Mouse (Mus musculus) G1E (cell line): ENCODE measurements around the gene Tpgs1. TPM values are rescaled to one million over a fixed set of nuclear protein-coding genes. Genes with fewer than 3 reads are reported as not detected.

Experiments
- ATAC-seq: 2 replicates; pipeline ENCODE4 v1.8.0; 2016; ENCODE audit warnings: mild to moderate bottlenecking; ENCODE audit not compliant: insufficient number of reproducible peaks, poor library complexity, low FRiP score, severe bottlenecking; ENCODE audit errors: extremely low read depth
- DNase-seq: peaks from one replicate; pipeline ENCODE4 v3.0.0; 2012; ENCODE audit warnings: low spot score
- H3K27me3 ChIP-seq: 2 replicates; pipeline ENCODE4 v1.6.1; 2012; ENCODE audit warnings: mild to moderate bottlenecking, low read length, inconsistent platforms; ENCODE audit not compliant: insufficient read depth
- H3K36me3 ChIP-seq: replicated peaks from 2 replicates; pipeline ENCODE3; 2012; ENCODE audit warnings: mild to moderate bottlenecking, inconsistent platforms
- H3K4me1 ChIP-seq: 2 replicates; pipeline ENCODE4 v1.6.1; 2012; ENCODE audit warnings: low read depth, low read length, inconsistent platforms, mixed read lengths; ENCODE audit not compliant: insufficient read depth
- H3K4me3 ChIP-seq: 2 replicates; pipeline ENCODE4 v1.5.1; 2012; ENCODE audit warnings: low read depth, mild to moderate bottlenecking, inconsistent platforms, low read length, moderate library complexity, mixed read lengths
- H3K9me3 ChIP-seq: replicated peaks from 2 replicates; pipeline ENCODE4 v1.6.1; 2012; ENCODE audit warnings: inconsistent platforms
- CTCF ChIP-seq: IDR thresholded peaks from 2 replicates; pipeline ENCODE4 v1.5.1; 2012; ENCODE audit warnings: low read depth, low read length, inconsistent platforms, mixed read lengths
- GATA1 ChIP-seq: IDR thresholded peaks from 2 replicates; pipeline ENCODE4 v1.6.1; 2012; ENCODE audit warnings: borderline replicate concordance, low read length, inconsistent platforms, mixed read lengths
- GATA2 ChIP-seq: IDR thresholded peaks from 2 replicates; pipeline ENCODE4 v1.6.1; 2012; ENCODE audit warnings: low read depth, low read length, inconsistent platforms, borderline replicate concordance
- POLR2AphosphoS5 ChIP-seq: IDR thresholded peaks from 2 replicates; pipeline ENCODE4 v1.6.1; 2012; ENCODE audit warnings: low read depth, low read length, inconsistent platforms; ENCODE audit not compliant: insufficient replicate concordance
- TAL1 ChIP-seq: conservative IDR thresholded peaks from 2 replicates; pipeline ENCODE4 v1.6.1; 2012; ENCODE audit warnings: low read depth, low read length, inconsistent platforms, mixed read lengths
- polyA plus RNA-seq: library from polyadenylated mRNA; stranded (reverse); fragments of >175 nt; gene quantifications from 2 replicates; pipeline ENCODE4 v1.2.3, GENCODE M21; 2012
- total RNA-seq, 2 experiments: library from RNA; stranded (forward) in 1 of 2; stranded (reverse) in 1 of 2; fragments of 200-1000 nt in 1 of 2; fragments of >200 nt in 1 of 2; fragmentation: Nextera tagmentation in 1 of 2; gene quantifications; 2 replicates each; pipeline ENCODE4 v1.2.3; 2014 to 2017

The Tpgs1 gene
- total and polyA plus RNA-seq, 3 experiments, result 11.6 to 78.0 (median 20.2) TPM

DNA sequence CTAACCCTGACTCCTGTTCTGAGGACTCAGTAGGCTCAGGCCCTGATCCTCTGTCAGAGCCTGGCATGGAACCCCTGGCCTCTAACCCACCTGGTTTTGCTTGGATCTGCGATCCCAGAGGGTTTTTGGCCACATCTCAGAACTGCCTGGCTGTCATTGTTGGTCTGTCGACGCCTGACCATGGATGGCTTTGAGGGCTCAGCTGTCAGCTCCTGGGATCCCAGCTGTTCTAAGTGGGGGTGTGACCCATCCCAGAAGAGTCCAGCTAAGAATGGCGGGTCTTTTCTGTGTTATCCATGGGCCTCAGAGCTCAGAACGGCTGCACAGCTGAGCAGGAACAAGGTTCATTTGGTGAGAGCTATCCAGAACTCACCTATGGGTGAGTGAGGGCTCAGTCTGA, 51.9 kb downstream of the Tpgs1 start:
- TF ChIP-seq GATA2 (no peak), TAL1 (no peak), CTCF (no peak), GATA1 (no peak), POLR2AphosphoS5 (no peak)
- DNase-seq, result no peak
- Histone ChIP-seq H3K36me3 (no peaks in the 10 kb centered on the region), H3K9me3 (no peaks in the 10 kb centered on the region), H3K4me1 (peaks cover 15% of the 10 kb centered on the region), H3K4me3 (no peak overlapping the region), H3K27me3 (peaks cover 83% of the 10 kb centered on the region)
- no peak for ATAC-seq

DNA sequence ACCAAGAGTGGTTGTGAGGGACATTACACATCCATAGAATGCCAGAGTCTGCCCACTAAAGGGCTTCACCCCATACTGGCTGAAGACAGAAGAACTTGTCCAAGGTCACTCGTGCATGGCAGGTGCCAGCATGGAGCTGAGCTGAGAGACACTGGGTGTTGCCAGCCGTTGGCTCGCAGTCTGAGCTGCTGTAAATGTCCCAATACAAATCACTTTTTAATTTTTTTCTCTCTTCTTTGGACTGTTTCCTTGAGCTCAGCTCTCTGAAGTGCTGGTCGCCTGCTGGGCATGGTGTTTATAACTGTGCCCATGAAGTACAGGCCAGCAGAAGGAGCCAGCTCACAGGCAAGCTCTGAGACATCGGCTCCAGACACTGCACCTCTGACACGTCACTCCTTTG, 53.9 kb downstream of the Tpgs1 start:
- ATAC-seq, result no peak
- peaks cover 68% of the 10 kb centered on the region for H3K27me3 ChIP-seq
- no peak overlapping the region for H3K4me3 ChIP-seq
- H3K4me1 ChIP-seq, result no peaks in the 10 kb centered on the region
- no peak for DNase-seq
- TF ChIP-seq POLR2AphosphoS5 (no peak), TAL1 (no peak), GATA1 (no peak), CTCF (no peak), GATA2 (no peak)
- H3K36me3 ChIP-seq, result no peaks in the 10 kb centered on the region
- H3K9me3 ChIP-seq, result 0 out of 2 replicates have a peak, but pooled peaks cover 4% of the 10 kb centered on the region

DNA sequence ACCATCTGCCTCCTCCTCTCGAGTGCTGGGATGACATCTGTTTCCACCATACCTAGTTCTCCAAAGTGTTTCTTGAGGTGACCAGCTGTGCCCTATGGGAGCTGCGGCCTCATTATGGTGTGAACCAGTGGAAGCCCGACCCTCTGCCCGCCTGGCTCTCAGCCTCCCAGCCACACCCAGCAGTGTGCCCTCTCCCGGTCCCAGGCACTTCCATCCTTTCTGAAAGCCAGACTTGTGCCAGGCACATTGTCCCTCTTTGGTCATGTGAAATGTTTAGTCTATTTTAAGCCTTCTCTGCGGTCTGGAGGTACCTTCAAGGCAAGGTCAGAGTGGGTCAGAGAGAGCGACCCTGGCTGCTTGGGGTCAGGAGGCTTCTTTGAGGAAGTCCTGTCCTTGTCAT, 54.5 kb downstream of the Tpgs1 start:
- TF ChIP-seq TAL1 (no peak), GATA2 (no peak), GATA1 (no peak), POLR2AphosphoS5 (no peak), CTCF (no peak)
- Histone ChIP-seq H3K27me3 (peaks cover 68% of the 10 kb centered on the region), H3K4me1 (no peaks in the 10 kb centered on the region), H3K4me3 (no peak overlapping the region), H3K9me3 (0 out of 2 replicates have a peak, but pooled peaks cover 4% of the 10 kb centered on the region), H3K36me3 (no peaks in the 10 kb centered on the region)
- DNase-seq (no peak), ATAC-seq (no peak)

Other genes with a start within 250 kb of the Tpgs1 start
Only the 20 nearest of the 27 such genes appear.
- gene Vmn2r83, start 200.6 kb upstream of the Tpgs1 start, total RNA-seq (2014; fragmentation: Nextera tagmentation), result not detected in 2 replicates
- gene Vmn2r83, start 200.6 kb upstream of the Tpgs1 start, total RNA-seq (2017), result 0.05 and 0.06 TPM in 2 replicates
- gene Vmn2r83, start 200.6 kb upstream of the Tpgs1 start, polyA plus RNA-seq, result not detected in 2 replicates
- gene Plpp2, start 135.6 kb upstream of the Tpgs1 start, total RNA-seq (2014; fragmentation: Nextera tagmentation), result not detected in 2 replicates
- gene Plpp2, start 135.6 kb upstream of the Tpgs1 start, total RNA-seq (2017), result 0.06 TPM in 1 of 2 replicates, not detected in the other
- 0.21 and 0.23 TPM in 2 replicates for gene Plpp2, start 135.6 kb upstream of the Tpgs1 start, polyA plus RNA-seq
- gene Mier2, start 114.2 kb upstream of the Tpgs1 start, total RNA-seq (2014; fragmentation: Nextera tagmentation), result not detected in 2 replicates
- gene Mier2, start 114.2 kb upstream of the Tpgs1 start, total RNA-seq (2017), result not detected in 2 replicates
- gene Mier2, start 114.2 kb upstream of the Tpgs1 start, polyA plus RNA-seq, result 0.05 TPM in 1 of 2 replicates, not detected in the other
- not detected in 2 replicates for gene Theg, start 82.0 kb upstream of the Tpgs1 start, total RNA-seq (2014; fragmentation: Nextera tagmentation)
- gene Theg, start 82.0 kb upstream of the Tpgs1 start, total RNA-seq (2017), result 0.17 TPM in 1 of 2 replicates, not detected in the other
- not detected in 2 replicates for gene Theg, start 82.0 kb upstream of the Tpgs1 start, polyA plus RNA-seq
- gene C2cd4c, start 55.3 kb upstream of the Tpgs1 start, total RNA-seq (2014; fragmentation: Nextera tagmentation), result not detected in 2 replicates
- 0.06 TPM in 1 of 2 replicates, not detected in the other for gene C2cd4c, start 55.3 kb upstream of the Tpgs1 start, total RNA-seq (2017)
- not detected in 2 replicates for gene C2cd4c, start 55.3 kb upstream of the Tpgs1 start, polyA plus RNA-seq
- not detected in 2 replicates for gene Shc2, start 31.5 kb upstream of the Tpgs1 start, total RNA-seq (2014; fragmentation: Nextera tagmentation)
- 0.05 TPM in 1 of 2 replicates, not detected in the other for gene Shc2, start 31.5 kb upstream of the Tpgs1 start, total RNA-seq (2017)
- not detected in 2 replicates for gene Shc2, start 31.5 kb upstream of the Tpgs1 start, polyA plus RNA-seq
- gene Odf3l2, start 23.6 kb upstream of the Tpgs1 start, total RNA-seq (2014; fragmentation: Nextera tagmentation), result not detected in 2 replicates
- gene Odf3l2, start 23.6 kb upstream of the Tpgs1 start, total RNA-seq (2017), result 0.11 TPM in 1 of 2 replicates, not detected in the other
- not detected in 2 replicates for gene Odf3l2, start 23.6 kb upstream of the Tpgs1 start, polyA plus RNA-seq
- gene Madcam1, start 4.8 kb upstream of the Tpgs1 start, total RNA-seq (2014; fragmentation: Nextera tagmentation), result not detected in 2 replicates
- gene Madcam1, start 4.8 kb upstream of the Tpgs1 start, total RNA-seq (2017), result not detected in 2 replicates
- gene Madcam1, start 4.8 kb upstream of the Tpgs1 start, polyA plus RNA-seq, result not detected in 2 replicates
- gene Cdc34, start 12.8 kb downstream of the Tpgs1 start, total RNA-seq (2014; fragmentation: Nextera tagmentation), result 81.7 and 86.7 TPM in 2 replicates
- gene Cdc34, start 12.8 kb downstream of the Tpgs1 start, total RNA-seq (2017), result 132 and 136 TPM in 2 replicates
- 492 and 603 TPM in 2 replicates for gene Cdc34, start 12.8 kb downstream of the Tpgs1 start, polyA plus RNA-seq
- gene Gzmm, start 19.7 kb downstream of the Tpgs1 start, total RNA-seq (2014; fragmentation: Nextera tagmentation), result not detected in 2 replicates
- gene Gzmm, start 19.7 kb downstream of the Tpgs1 start, total RNA-seq (2017), result 0.33 and 0.46 TPM in 2 replicates
- gene Gzmm, start 19.7 kb downstream of the Tpgs1 start, polyA plus RNA-seq, result 0.19 and 0.28 TPM in 2 replicates
- 742 and 832 TPM in 2 replicates for gene Bsg, start 35.1 kb downstream of the Tpgs1 start, total RNA-seq (2014; fragmentation: Nextera tagmentation)
- 308 and 330 TPM in 2 replicates for gene Bsg, start 35.1 kb downstream of the Tpgs1 start, total RNA-seq (2017)
- gene Bsg, start 35.1 kb downstream of the Tpgs1 start, polyA plus RNA-seq, result 872 and 1,137 TPM in 2 replicates
- gene Hcn2, start 47.3 kb downstream of the Tpgs1 start, total RNA-seq (2014; fragmentation: Nextera tagmentation), result 0.29 TPM in 1 of 2 replicates, not detected in the other
- 0.11 and 0.17 TPM in 2 replicates for gene Hcn2, start 47.3 kb downstream of the Tpgs1 start, total RNA-seq (2017)
- gene Hcn2, start 47.3 kb downstream of the Tpgs1 start, polyA plus RNA-seq, result 0.27 and 0.47 TPM in 2 replicates
- gene Polrmt, start 77.2 kb downstream of the Tpgs1 start, total RNA-seq (2014; fragmentation: Nextera tagmentation), result 44.5 and 50.5 TPM in 2 replicates
- 16.7 and 17.1 TPM in 2 replicates for gene Polrmt, start 77.2 kb downstream of the Tpgs1 start, total RNA-seq (2017)
- gene Polrmt, start 77.2 kb downstream of the Tpgs1 start, polyA plus RNA-seq, result 45.3 and 45.5 TPM in 2 replicates
- not detected in 2 replicates for gene Fgf22, start 85.7 kb downstream of the Tpgs1 start, total RNA-seq (2014; fragmentation: Nextera tagmentation)
- gene Fgf22, start 85.7 kb downstream of the Tpgs1 start, total RNA-seq (2017), result 0.44 TPM in 1 of 2 replicates, not detected in the other
- not detected in 2 replicates for gene Fgf22, start 85.7 kb downstream of the Tpgs1 start, polyA plus RNA-seq
- gene Rnf126, start 97.6 kb downstream of the Tpgs1 start, total RNA-seq (2014; fragmentation: Nextera tagmentation), result 109 and 129 TPM in 2 replicates
- 23.5 and 25.2 TPM in 2 replicates for gene Rnf126, start 97.6 kb downstream of the Tpgs1 start, total RNA-seq (2017)
- gene Rnf126, start 97.6 kb downstream of the Tpgs1 start, polyA plus RNA-seq, result 353 and 382 TPM in 2 replicates
- not detected in 2 replicates for gene Fstl3, start 107.9 kb downstream of the Tpgs1 start, total RNA-seq (2014; fragmentation: Nextera tagmentation)
- 0.12 and 0.22 TPM in 2 replicates for gene Fstl3, start 107.9 kb downstream of the Tpgs1 start, total RNA-seq (2017)
- 0.05 TPM in 1 of 2 replicates, not detected in the other for gene Fstl3, start 107.9 kb downstream of the Tpgs1 start, polyA plus RNA-seq
- not detected in 2 replicates for gene Prss57, start 121.6 kb downstream of the Tpgs1 start, total RNA-seq (2014; fragmentation: Nextera tagmentation)
- gene Prss57, start 121.6 kb downstream of the Tpgs1 start, total RNA-seq (2017), result 0.05 TPM in 1 of 2 replicates, not detected in the other
- gene Prss57, start 121.6 kb downstream of the Tpgs1 start, polyA plus RNA-seq, result not detected in 2 replicates
- gene Palm, start 124.2 kb downstream of the Tpgs1 start, total RNA-seq (2014; fragmentation: Nextera tagmentation), result not detected in 2 replicates
- gene Palm, start 124.2 kb downstream of the Tpgs1 start, total RNA-seq (2017), result 0.11 and 0.17 TPM in 2 replicates
- gene Palm, start 124.2 kb downstream of the Tpgs1 start, polyA plus RNA-seq, result 0.42 and 0.44 TPM in 2 replicates
- not detected in 2 replicates for gene Misp, start 151.6 kb downstream of the Tpgs1 start, total RNA-seq (2014; fragmentation: Nextera tagmentation)
- gene Misp, start 151.6 kb downstream of the Tpgs1 start, total RNA-seq (2017), result 0.33 TPM in 1 of 2 replicates, not detected in the other
- gene Misp, start 151.6 kb downstream of the Tpgs1 start, polyA plus RNA-seq, result not detected in 2 replicates
- gene Ptbp1, start 185.1 kb downstream of the Tpgs1 start, total RNA-seq (2014; fragmentation: Nextera tagmentation), result 333 and 387 TPM in 2 replicates
- 168 and 190 TPM in 2 replicates for gene Ptbp1, start 185.1 kb downstream of the Tpgs1 start, total RNA-seq (2017)
- 1,117 and 1,292 TPM in 2 replicates for gene Ptbp1, start 185.1 kb downstream of the Tpgs1 start, polyA plus RNA-seq